ENCODE assay signal across 14 mouse cellular contexts in genomic region chr6:24571126-24571525, GRCm38 (mm10). TPM values are rescaled to one million over a fixed set of nuclear protein-coding genes. Genes with fewer than 3 reads are reported as not detected.
A peak's percentile ranks its signal among the peaks of the same experiment; 100 is the strongest.
DNase-seq lines count a peak whose midpoint lies in the region; ATAC-seq lines count a peak whose summit lies in the region.
"Had no signal": no experiment of that assay in that cellular context is flagged by ENCODE, and none has a peak within 500 bp of the region (broad histone marks: within the 10 kb centered on the region; RNA-seq: fewer than 3 reads in every experiment).

No protein-coding gene starts in this region.

- ATAC-seq in heart, embryonic 11.5 days (replicated peaks; ENCODE audit: insufficient number of reproducible peaks, low FRiP score, low TSS enrichment): no peak
- peak; percentile 47; the same call in 1 of the 2 replicates for ATAC-seq in liver, embryonic 16.5 days (ENCODE audit: low read depth)

- H3K27me3 ChIP-seq in heart, embryonic 11.5 days (ENCODE audit: control insufficient read depth, insufficient read depth, low read length): no peaks in the 10 kb centered on the region
- H3K27me3 ChIP-seq in liver, embryonic 16.5 days (ENCODE audit: control insufficient read depth, insufficient read depth, low read depth, low read length): no peaks in the 10 kb centered on the region
- H3K27me3 ChIP-seq: forebrain, embryonic 12.5 days had no signal

- WGBS in heart, embryonic 11.5 days (ENCODE audit: insufficient replicate concordance): 54% methylated on average over 6 of the region's 6 CpGs
- 40% methylated on average over 6 of the region's 6 CpGs for WGBS in liver, embryonic 16.5 days (ENCODE audit: insufficient replicate concordance)

- no peaks in the 10 kb centered on the region for H3K36me3 ChIP-seq in heart, embryonic 11.5 days (ENCODE audit: control insufficient read depth, insufficient read depth, low read length)
- no peaks in the 10 kb centered on the region for H3K36me3 ChIP-seq in liver, embryonic 16.5 days (ENCODE audit: control insufficient read depth, insufficient read depth)
- H3K36me3 ChIP-seq: forebrain, embryonic 12.5 days had no signal

- H3K4me3 ChIP-seq in heart, embryonic 11.5 days (ENCODE audit: low read depth, low read length): no peak overlapping the region
- H3K4me3 ChIP-seq in liver, embryonic 16.5 days (ENCODE audit: low read depth, low read length): no peak overlapping the region
- H3K4me3 ChIP-seq: forebrain, embryonic 12.5 days had no signal

- H3K4me2 ChIP-seq in heart, embryonic 11.5 days: no peak overlapping the region
- no peak overlapping the region for H3K4me2 ChIP-seq in liver, embryonic 16.5 days (ENCODE audit: low read depth, low read length)
- H3K4me2 ChIP-seq: forebrain, embryonic 12.5 days had no signal

- peak; percentile 97 for DNase-seq in heart, adult 11 months
- peak; percentile 61 to 74 for DNase-seq in heart, adult 9 months (ENCODE audit: low spot score in 2 of 2)
- DNase-seq in kidney, adult 9 months: peak; percentile 57
- DNase-seq in cerebellum, adult 9-10 months: no peak
- DNase-seq in layer of hippocampus, adult 11-12 months (ENCODE audit: low spot score): no peak
- no peak for DNase-seq in cerebellum, adult 8-10 months
- DNase-seq: retina, postnatal 1 day; thymus, postnatal 25 days had no signal

- H3K9ac ChIP-seq in heart, embryonic 11.5 days (ENCODE audit: low read depth, low read length): no peak overlapping the region
- H3K9ac ChIP-seq in liver, embryonic 16.5 days (ENCODE audit: low read depth, low read length): no peak overlapping the region
- H3K9ac ChIP-seq: forebrain, embryonic 12.5 days had no signal

- H3K27ac ChIP-seq in heart, embryonic 11.5 days (ENCODE audit: low read depth, low read length): no peak overlapping the region; the same call in 1 of the 2 replicates
- no peak overlapping the region for H3K27ac ChIP-seq in liver, embryonic 16.5 days (ENCODE audit: low read length)
- H3K27ac ChIP-seq: forebrain, embryonic 12.5 days had no signal

- no peaks in the 10 kb centered on the region; the same call in 1 of the 2 replicates for H3K9me3 ChIP-seq in heart, embryonic 11.5 days (replicated peaks; ENCODE audit: control insufficient read depth, low read length)
- H3K9me3 ChIP-seq in liver, embryonic 16.5 days (replicated peaks; ENCODE audit: control insufficient read depth, low read length): no peaks in the 10 kb centered on the region
- H3K9me3 ChIP-seq: forebrain, embryonic 12.5 days had no signal

- H3K4me1 ChIP-seq in heart, embryonic 11.5 days (ENCODE audit: control insufficient read depth, insufficient read depth, low read length): 0 out of 2 replicates have a peak, but pooled peaks cover 3% of the 10 kb centered on the region
- no peaks in the 10 kb centered on the region for H3K4me1 ChIP-seq in liver, embryonic 16.5 days (ENCODE audit: control insufficient read depth, low read depth, low read length)

RNA-seq across cellular contexts. Expression of gene Lmod2, which starts 26.4 kb away (rescaled TPM):
- polyA plus RNA-seq in heart, embryonic 11.5 days (2014; fragmentation: Nextera tagmentation; extraction: Ambion mirVana): 43.7 and 53.6 TPM in 2 replicates
- 0.31 and 0.33 TPM in 2 replicates for polyA plus RNA-seq in liver, embryonic 16.5 days (2015; fragmentation: Nextera tagmentation; extraction: Ambion mirVana)
- polyA plus RNA-seq: forebrain, embryonic 12.5 days; large intestine, adult 2 months had no signal

RNA-seq across cellular contexts. Expression of gene Asb15, which starts 43.2 kb away (rescaled TPM):
- 0.11 and 0.15 TPM in 2 replicates for polyA plus RNA-seq in heart, embryonic 11.5 days (2014; fragmentation: Nextera tagmentation; extraction: Ambion mirVana)
- polyA plus RNA-seq in liver, embryonic 16.5 days (2015; fragmentation: Nextera tagmentation; extraction: Ambion mirVana): 0.04 TPM in 1 of 2 replicates, not detected in the other
- polyA plus RNA-seq: embryonic facial prominence, embryonic 11.5 days; forebrain, embryonic 12.5 days; large intestine, adult 2 months; neural tube, embryonic 11.5 days had no signal

RNA-seq across cellular contexts. Expression of gene Ndufa5, which starts 43.3 kb away (rescaled TPM):
- 597 and 625 TPM in 2 replicates for polyA plus RNA-seq in heart, embryonic 11.5 days (2014; fragmentation: Nextera tagmentation; extraction: Ambion mirVana)
- 175 and 193 TPM in 2 replicates for polyA plus RNA-seq in liver, embryonic 16.5 days (2015; fragmentation: Nextera tagmentation; extraction: Ambion mirVana)

RNA-seq across cellular contexts. Expression of gene Iqub, which starts 56.3 kb away (rescaled TPM):
- polyA plus RNA-seq in heart, embryonic 11.5 days (2014; fragmentation: Nextera tagmentation; extraction: Ambion mirVana): 0.30 and 0.48 TPM in 2 replicates
- 0.04 TPM in 1 of 2 replicates, not detected in the other for polyA plus RNA-seq in liver, embryonic 16.5 days (2015; fragmentation: Nextera tagmentation; extraction: Ambion mirVana)

Comparison
In these comparisons a context has a peak if more than half of its experiments do, and no peak if none do; other contexts are left out.
1. DNase-seq: peak in heart, adult 11 months (single experiment), heart, adult 9 months (2 of 2) and kidney, adult 9 months (single experiment); none in cerebellum, adult 9-10 months (single experiment), layer of hippocampus, adult 11-12 months (single experiment) and cerebellum, adult 8-10 months (single experiment).
2. RNA of gene Lmod2, which starts 26.4 kb away (polyA plus RNA-seq): 43.7 to 53.6 TPM in heart, embryonic 11.5 days; 0.31 to 0.33 TPM in liver, embryonic 16.5 days; every median in the first group is over 10 times any median in the second.